Mouse (Mus musculus) heart, postnatal 36 days (tissue): ENCODE results near the gene Heatr5b. TPM values are rescaled to one million over a fixed set of nuclear protein-coding genes. Genes with fewer than 3 reads are reported as not detected.

Experiments used
- DNase-seq, 2 experiments: peaks; one replicate each; pipeline ENCODE4 v3.0.0; 2021 to 2022
- intact Hi-C: fragments of 180-260 bp; cut with DNase I; formaldehyde crosslinking; loops from one replicate; pipeline ENCODE4 v1.15.1; 2025
- total RNA-seq, 2 experiments: library from RNA; stranded (reverse); gene quantifications; 2 replicates each; pipeline ENCODE4 v1.2.3; 2021

Heatr5b gene
- total RNA-seq, 2 experiments from 2014 or later = 42.5 to 44.8 TPM

DNA sequence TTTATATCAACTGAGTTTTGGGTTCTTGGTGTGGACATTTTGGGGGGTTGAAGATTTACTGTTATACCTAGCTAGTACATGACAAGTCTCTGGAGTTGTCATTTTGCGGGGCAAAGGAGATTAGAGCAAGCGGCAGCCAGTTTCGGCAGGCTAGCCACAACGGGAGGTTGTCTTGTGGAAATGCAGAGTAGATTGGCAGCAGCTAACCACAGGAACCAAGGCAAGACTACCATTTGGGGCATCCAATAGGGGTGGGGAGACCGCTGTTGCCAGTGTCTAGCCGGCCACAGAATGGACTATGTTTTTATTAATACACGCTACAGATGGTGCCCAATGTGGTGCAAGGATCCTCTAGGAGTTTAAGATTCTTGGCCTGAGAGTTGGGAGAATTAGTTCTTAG, 126.7 kb downstream of the Heatr5b start:
- intact Hi-C loops = no loop called here
- no peak for DNase-seq

DNA sequence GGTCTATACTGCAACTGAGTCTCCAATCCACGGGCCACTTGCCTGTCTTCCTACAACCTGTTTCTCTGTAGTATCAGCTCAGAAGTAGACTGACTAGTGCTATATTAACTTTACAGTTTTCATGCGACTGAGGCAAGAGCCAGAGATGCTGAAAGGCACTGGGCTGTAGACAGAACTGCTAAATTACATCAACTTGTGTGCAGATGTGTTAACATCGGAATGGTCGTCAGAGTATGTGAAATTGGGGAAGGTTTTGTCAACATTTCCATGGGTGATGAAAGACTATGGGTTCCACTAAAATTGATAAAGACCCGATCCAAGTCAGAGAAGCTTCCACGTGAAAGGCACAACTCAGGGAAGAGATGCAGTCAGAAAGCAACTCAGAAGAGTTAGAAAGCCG, 132.2 kb downstream of the Heatr5b start:
- DNase-seq = no peak
- intact Hi-C loops = no loop called here

Other genes with a start within 250 kb of the Heatr5b start
- 10 to 100 TPM; 22.1 to 27.9 TPM for gene Strn, start 98.2 kb downstream of the Heatr5b start, total RNA-seq
- 10 to 100 TPM; 28.4 to 28.5 TPM for gene Gpatch11, start 203 bp upstream of the Heatr5b start, total RNA-seq
- gene Eif2ak2, start 47.2 kb upstream of the Heatr5b start, total RNA-seq = 10 to 100 TPM; 10.2 to 10.7 TPM
- gene Sult6b1, start 71.6 kb upstream of the Heatr5b start, total RNA-seq = not detected
- gene Cebpzos, start 81.1 kb upstream of the Heatr5b start, total RNA-seq = 10 to 100 TPM; 55.3 to 59.9 TPM
- gene Cebpz, start 101.7 kb upstream of the Heatr5b start, total RNA-seq = 10 to 100 TPM; 20.7 to 25.2 TPM
- 10 to 100 TPM; 47.9 to 58.1 TPM for gene Ndufaf7, start 101.8 kb upstream of the Heatr5b start, total RNA-seq
- gene Prkd3, start 185.5 kb upstream of the Heatr5b start, total RNA-seq = 10 to 100 TPM; 17.9 to 18.3 TPM
- 1 to 10 TPM; 5.7 to 6.7 TPM for gene Qpct, start 216.5 kb upstream of the Heatr5b start, total RNA-seq